Mouse (Mus musculus) brain, embryonic 14.5 days (tissue): ENCODE data around the gene Os9. TPM values are rescaled to one million over a fixed set of nuclear protein-coding genes. Genes with fewer than 3 reads are reported as not detected.
"Not testable (repeated sequence)": the region's sequence is repeated elsewhere in the genome, so short reads cannot be mapped to it uniquely, and the experiment has no call there.

ENCODE experiments used
- DNase-seq: peaks from one replicate; pipeline ENCODE4 v3.0.0-alpha.2; 2011; ENCODE audit warnings: low read depth
- CTCF ChIP-seq: fragments of 200-500 bp; IDR thresholded peaks from 2 replicates; pipeline ENCODE4 v1.5.1; 2012; ENCODE audit warnings: inconsistent platforms, mild to moderate bottlenecking, moderate library complexity, borderline replicate concordance; ENCODE audit not compliant: insufficient read depth, insufficient read length; ENCODE audit errors: extremely low read depth
- POLR2A ChIP-seq: fragments of 200-500 bp; IDR thresholded peaks from 2 replicates; pipeline ENCODE4 v1.6.1; 2012; ENCODE audit warnings: mild to moderate bottlenecking, inconsistent platforms, borderline replicate concordance; ENCODE audit not compliant: poor library complexity, insufficient read depth, insufficient read length, severe bottlenecking; ENCODE audit errors: extremely low read depth
- polyA plus RNA-seq: library from polyadenylated mRNA; depleted of rRNA; stranded (reverse); fragments of >200 nt; gene quantifications from 2 replicates; pipeline ENCODE4 v1.2.3, GENCODE M21; 2012

Os9 gene
- polyA plus RNA-seq, 1 experiment: 93.8 TPM

DNA sequence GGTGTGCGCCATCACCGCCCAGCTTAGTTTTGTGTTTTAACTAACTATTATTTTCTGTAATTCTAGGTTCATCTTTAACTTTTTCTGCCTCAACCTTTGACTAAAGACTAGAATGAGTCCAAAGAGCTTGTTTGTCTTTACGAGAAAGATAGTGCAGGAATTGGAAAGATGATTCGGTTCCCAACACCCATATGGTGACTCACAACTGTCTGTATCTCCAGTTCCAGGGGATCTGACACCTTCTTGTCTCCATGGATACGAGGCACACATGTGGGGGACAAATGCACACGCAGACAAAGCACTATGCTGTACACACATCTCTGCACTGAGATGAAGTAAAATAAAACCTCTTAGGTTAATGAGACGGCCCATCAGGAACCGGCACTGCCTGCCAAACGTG, 39.1 kb upstream of the Os9 start:
- no peak for DNase-seq
- TF ChIP-seq POLR2A: no peak
- no peak for TF ChIP-seq CTCF

DNA sequence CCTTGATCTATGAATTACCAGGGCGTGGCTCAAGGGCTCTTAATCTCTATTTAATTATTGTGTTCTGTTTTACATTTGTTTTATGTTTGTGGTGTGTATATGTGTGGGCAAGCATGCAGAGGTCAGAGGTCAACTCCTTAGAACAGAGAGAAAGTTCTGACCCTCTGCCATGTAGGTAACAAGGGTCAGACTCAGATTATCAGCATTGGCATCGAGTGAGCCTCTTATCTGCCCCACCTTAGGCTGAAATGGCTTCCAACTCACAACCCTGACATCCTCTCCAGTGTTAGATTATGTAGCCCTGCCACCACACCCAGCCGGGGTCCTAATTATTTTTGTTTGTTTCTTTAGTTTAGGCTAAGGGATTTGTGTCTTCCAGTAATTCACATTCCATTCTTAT, 37.5 kb upstream of the Os9 start:
- no peak for DNase-seq

DNA sequence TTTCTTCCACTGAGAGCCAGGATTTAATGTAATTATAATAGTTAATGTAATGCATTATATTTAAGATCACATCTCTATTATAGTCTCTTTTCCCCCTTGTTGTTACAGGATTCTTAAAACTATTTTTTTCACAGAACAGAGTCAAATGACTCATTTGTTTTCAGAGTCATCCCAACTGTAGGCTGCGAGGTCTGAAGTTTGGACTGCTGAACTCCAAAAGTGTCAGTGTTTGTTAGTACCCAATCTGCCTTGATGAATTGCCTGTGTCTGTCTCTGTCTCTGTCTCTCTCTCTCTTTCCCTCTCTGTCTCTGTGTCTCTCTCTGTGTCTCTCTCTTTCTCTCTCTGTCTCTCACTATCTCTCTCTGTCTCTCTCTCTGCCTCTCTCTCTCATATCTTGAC, 35.6 kb upstream of the Os9 start:
- no peak for DNase-seq
- TF ChIP-seq CTCF: no peak
- TF ChIP-seq POLR2A: no peak

More for the DNA sequence above, 37.5 kb upstream of the Os9 start:
- TF ChIP-seq POLR2A: no peak
- no peak for TF ChIP-seq CTCF

DNA sequence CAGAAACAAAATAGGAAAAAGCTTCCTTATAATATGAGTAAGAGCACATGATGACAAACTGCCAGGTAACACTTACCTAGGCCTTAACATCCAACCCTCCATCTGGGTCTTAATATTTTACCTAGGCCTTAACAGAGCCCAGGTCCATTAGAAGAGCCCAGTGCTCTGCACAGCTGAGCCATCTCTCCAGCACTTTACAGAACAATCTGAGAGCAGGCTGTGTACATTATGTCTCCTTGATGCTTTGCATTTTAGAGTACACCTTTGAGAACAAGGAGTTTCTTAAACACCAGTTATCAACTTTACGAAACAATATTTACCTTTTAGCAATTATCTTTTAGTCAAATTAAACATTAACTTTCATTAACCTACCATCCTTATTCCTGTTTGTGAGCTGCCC, 35.2 kb upstream of the Os9 start:
- no peak for DNase-seq
- TF ChIP-seq CTCF: no peak
- no peak for TF ChIP-seq POLR2A

DNA sequence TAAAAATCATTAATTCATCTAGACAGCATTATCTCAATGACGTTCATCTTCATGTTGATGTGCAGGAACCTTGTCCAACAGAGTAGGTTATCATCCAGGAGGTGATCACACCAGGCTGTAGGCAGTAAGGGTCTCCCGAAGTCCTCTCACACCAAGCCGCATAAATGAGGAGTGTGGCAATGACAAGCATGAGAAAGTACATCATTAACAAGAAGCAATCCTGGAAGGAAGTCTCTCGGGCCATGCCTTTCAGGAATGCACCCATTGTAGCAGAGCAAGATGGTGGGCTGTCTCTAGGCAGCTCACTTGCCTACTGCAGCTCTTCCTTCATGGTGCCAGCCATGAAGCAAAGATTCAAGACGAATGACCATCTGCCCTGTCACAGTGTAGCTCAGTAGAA, 33.7 kb upstream of the Os9 start:
- DNase-seq: no peak
- TF ChIP-seq CTCF (no peak), POLR2A (no peak)

DNA sequence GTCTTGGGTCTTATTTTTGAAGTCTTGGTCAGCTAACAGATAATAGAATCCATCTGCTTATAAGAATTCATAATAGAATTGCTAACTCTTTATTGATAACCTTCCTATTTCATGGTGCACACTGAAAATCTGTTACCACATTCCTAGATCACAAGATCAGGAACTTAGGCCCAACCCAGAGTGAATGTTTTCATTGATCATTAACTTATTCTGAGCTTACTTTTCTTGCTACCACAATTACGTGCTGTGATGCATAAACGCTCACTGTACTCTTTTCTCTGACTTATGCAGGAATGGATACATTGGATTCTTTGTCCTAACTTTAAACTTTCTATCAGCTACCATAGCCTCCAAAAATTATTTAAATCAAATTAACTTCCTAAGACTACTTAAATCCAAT, 33.3 kb upstream of the Os9 start:
- DNase-seq: no peak
- TF ChIP-seq CTCF (no peak), POLR2A (no peak)

DNA sequence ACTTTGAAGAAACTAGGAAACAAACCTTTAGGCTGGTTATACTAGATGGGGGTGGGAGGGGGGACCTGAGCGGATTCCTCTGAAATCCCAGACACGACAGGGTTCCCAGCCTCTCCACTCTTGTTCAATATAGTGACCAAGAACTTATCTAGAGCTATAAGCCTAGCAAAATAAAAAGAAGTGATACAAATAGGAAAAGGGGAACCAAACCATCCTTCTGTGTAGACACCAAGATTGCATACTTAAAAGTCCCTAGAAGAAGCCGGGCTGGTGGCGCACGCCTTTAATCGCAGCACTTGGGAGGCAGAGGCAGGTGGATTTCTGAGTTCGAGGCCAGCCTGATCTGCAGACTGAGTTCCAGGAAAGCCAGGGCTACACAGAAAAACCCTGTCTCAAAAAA, 32.4 kb upstream of the Os9 start:
- TF ChIP-seq POLR2A: no peak
- no peak for TF ChIP-seq CTCF
- DNase-seq: no peak

DNA sequence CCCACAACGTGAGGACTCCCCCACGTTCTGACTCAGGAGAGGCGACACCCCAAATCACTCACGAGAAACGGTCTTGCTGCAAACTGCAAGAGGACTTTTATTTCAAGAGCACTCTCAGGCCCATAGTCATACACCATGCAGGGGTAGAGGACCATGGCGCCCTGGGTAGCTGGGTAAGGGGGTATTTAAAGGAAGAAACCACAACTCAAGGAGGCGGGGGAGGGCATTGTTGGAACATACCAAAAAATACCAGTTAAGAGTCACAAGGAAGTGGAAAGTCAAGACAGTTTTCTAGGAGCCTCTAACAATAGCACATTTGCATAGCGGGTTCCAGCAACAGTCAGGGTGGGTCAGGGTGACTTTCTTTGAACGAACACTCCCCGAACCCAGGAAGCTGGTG, 31.6 kb upstream of the Os9 start:
- not testable (repeated sequence) for DNase-seq

DNA sequence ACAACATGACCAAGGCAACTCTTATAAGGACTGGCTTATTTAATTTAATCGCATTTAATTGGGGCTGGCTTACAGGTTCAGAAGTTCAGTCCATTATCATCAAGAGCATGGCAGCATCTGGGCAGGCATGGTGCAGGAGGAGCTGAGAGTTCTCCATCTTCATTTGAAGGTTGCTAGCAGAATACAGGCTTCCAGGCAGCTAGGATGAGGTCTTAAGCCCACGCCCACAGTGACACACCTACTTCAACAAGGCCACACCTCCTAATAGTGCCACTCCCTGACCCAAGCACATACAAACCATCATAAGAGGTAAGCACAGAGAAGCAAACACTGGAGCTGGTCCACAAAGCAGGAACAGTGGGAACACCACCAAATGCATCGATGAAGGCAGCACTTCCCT, 30.3 kb upstream of the Os9 start:
- not testable (repeated sequence) for DNase-seq

DNA sequence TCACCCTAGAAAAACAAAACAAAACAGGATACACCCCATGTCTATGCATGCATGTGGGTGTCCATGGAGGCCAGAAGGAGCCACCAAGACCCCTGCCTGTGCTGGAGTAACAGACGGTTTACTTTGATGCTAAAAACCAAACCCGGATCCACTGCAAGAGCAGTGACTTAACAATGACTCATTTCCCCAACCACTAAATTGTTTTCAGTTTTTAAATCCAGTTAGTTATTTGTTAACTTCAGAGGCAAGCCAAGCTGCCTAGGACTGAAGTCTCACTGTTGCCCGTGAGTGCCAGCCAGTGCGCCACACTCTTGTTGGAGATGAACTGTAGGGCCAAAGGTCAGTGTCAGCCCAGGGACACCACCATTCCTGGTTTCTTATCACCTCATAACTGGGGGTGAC, 29.5 kb upstream of the Os9 start:
- DNase-seq: no peak
- TF ChIP-seq POLR2A (no peak), CTCF (no peak)

DNA sequence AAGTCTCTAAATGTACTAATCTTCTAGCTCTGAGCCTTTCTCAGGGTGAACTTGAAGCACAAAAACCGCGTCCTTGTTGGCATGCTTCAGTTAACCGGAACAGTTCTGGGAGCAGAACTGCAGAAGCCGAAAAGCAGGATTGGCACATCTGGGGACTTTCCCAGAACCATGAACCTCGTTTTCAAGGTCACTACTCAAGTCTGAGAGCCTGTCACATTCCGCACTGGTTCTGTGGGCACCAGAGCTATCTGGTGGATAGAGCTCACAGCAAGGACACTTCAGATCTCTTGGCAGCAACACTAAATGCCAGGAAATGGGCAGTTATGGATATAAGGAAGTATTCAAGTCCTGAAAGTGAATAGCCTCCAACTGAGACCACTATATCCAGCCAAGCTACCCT, 26.2 kb upstream of the Os9 start:
- TF ChIP-seq CTCF (no peak), POLR2A (no peak)
- DNase-seq: no peak

DNA sequence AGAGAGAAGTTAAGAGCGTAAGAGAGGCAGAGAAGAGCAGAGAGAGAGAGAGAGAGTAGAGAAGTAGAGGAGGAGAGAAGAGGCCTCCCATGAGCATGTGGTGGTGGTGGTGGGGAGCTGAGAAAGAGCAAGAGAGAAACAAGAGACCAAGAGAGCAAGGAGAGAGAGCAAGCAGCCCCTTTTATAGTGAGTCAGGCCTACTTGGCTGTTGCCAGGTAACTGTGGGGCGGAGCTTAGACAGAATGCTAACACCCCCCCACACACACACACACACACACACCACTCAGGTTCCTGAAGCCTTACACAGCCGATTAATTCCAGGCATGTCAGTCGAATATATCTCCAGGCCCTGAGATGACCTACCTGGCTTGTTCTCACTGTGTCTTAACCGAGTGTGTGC, 24.4 kb upstream of the Os9 start:
- DNase-seq: no peak
- TF ChIP-seq POLR2A (no peak), CTCF (no peak)

DNA sequence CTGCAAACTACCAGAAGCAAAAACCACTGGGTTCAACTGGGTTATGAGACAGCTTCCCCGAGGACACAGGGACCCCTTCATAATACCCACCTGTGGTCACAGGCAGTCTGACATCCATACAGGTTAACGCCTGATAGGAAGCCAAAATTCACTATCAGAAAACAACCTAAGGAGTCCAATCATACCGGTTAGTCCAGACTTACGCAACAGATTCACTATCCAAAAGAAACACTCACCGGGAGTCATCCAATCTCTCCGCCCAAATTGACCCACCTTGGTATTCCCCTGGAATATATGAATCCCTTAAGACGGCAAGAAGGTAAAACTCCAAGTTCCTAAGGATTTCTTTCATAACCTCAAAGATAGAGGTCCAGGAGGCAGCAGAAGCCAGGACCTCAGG, 23.6 kb upstream of the Os9 start:
- no peak for TF ChIP-seq CTCF
- no peak for TF ChIP-seq POLR2A
- DNase-seq: no peak
